Mouse (Mus musculus): Measurements from ENCODE around the gene Fmn2.
A peak's percentile ranks its signal among the peaks of the same experiment; 100 is the strongest.

DNA sequence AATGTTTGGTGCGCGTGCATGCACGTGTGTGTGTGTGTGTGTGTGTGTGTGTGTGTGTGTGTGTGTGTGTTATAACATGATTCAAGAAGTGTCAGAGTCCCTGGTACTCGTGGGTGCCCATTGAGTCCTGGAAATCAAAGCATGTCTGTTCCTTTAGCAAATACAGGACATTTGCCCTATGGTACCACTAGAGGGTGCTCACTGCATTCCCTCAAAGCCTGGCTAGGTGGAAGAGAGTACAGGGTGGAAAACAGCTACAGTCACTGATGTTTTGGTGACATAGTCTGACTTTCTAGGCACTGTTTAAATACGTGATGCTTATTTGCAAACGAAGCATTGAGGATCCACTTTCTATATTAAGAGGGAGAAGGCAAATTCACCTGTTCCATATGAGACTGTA, 31.9 kb upstream of the Fmn2 start:
- TF ChIP-seq POLR2A (IDR thresholded peaks at IDR 0.05; ENCODE audit: borderline replicate concordance, control insufficient read depth, low read depth, low read length) (no peak), CTCF (IDR thresholded peaks at IDR 0.05; ENCODE audit: control insufficient read depth, insufficient read depth, low read length) (peak; percentile 41)

Data from bone marrow, adult 2 months (tissue).